Mouse (Mus musculus): Measurements from ENCODE around the gene Shisa8.

Shisa8 gene

GRCm38 (mm10) chr15:82223657-82224601 is 11.3 kb upstream of the Shisa8 start, which contains the start of gene Tnfrsf13c:
Gene Tnfrsf13c, minus strand, starts transcription at chr15:82224369.
- intact Hi-C loops (cut with DNase I): no loop called here

GRCm38 (mm10) chr15:82223251-82223650 is 10.6 kb upstream of the Shisa8 start:
- intact Hi-C loops (cut with DNase I): no loop called here

- intact Hi-C loops (cut with DNase I): no loop called here
Measured at GRCm38 (mm10) chr15:82221104-82221860, 8.7 kb upstream of the Shisa8 start.

GRCm38 (mm10) chr15:82220003-82220675 is 7.5 kb upstream of the Shisa8 start:
- intact Hi-C loops (cut with DNase I): no loop called here

- intact Hi-C loops (cut with DNase I): no loop called here
Measured at GRCm38 (mm10) chr15:82218778-82219666, 6.4 kb upstream of the Shisa8 start.

GRCm38 (mm10) chr15:82217980-82218379 is 5.4 kb upstream of the Shisa8 start:
- intact Hi-C loops (cut with DNase I): no loop called here

- intact Hi-C loops (cut with DNase I): no loop called here
Measured at GRCm38 (mm10) chr15:82217039-82217438, 4.4 kb upstream of the Shisa8 start.

- intact Hi-C loops (cut with DNase I): no loop called here
Measured at GRCm38 (mm10) chr15:82216142-82216827, 3.7 kb upstream of the Shisa8 start.

GRCm38 (mm10) chr15:82215332-82216046 is 2.9 kb upstream of the Shisa8 start:
- intact Hi-C loops (cut with DNase I): no loop called here

- intact Hi-C loops (cut with DNase I): no loop called here
Measured at GRCm38 (mm10) chr15:82213222-82213621, 607 bp upstream of the Shisa8 start.

- intact Hi-C loops (cut with DNase I): no loop called here
Measured at GRCm38 (mm10) chr15:82211911-82212751, 484 bp downstream of the Shisa8 start.

GRCm38 (mm10) chr15:82211281-82211680 is 1.3 kb downstream of the Shisa8 start:
- intact Hi-C loops (cut with DNase I): no loop called here

GRCm38 (mm10) chr15:82210801-82211200 is 1.8 kb downstream of the Shisa8 start:
- intact Hi-C loops (cut with DNase I): no loop called here

GRCm38 (mm10) chr15:82209295-82210050 is 3.1 kb downstream of the Shisa8 start:
- intact Hi-C loops (cut with DNase I): no loop called here

- intact Hi-C loops (cut with DNase I): no loop called here
Measured at GRCm38 (mm10) chr15:82208307-82208706, 4.3 kb downstream of the Shisa8 start.

GRCm38 (mm10) chr15:82207504-82208219 is 5.0 kb downstream of the Shisa8 start:
- intact Hi-C loops (cut with DNase I): no loop called here

- intact Hi-C loops (cut with DNase I): no loop called here
Measured at GRCm38 (mm10) chr15:82207105-82207459, 5.5 kb downstream of the Shisa8 start.
